Mouse (Mus musculus): ENCODE measurements at regions not wholly inside any gene's neighbourhood (a gene's known extent, or its start where the extent isn't known, plus 50 kb on each side); places are given as distances from the start of the nearest gene placed in this dataset.
"Not testable (repeated sequence)": the region's sequence is repeated elsewhere in the genome, so short reads cannot be mapped to it uniquely, and the experiment has no call there.

DNA sequence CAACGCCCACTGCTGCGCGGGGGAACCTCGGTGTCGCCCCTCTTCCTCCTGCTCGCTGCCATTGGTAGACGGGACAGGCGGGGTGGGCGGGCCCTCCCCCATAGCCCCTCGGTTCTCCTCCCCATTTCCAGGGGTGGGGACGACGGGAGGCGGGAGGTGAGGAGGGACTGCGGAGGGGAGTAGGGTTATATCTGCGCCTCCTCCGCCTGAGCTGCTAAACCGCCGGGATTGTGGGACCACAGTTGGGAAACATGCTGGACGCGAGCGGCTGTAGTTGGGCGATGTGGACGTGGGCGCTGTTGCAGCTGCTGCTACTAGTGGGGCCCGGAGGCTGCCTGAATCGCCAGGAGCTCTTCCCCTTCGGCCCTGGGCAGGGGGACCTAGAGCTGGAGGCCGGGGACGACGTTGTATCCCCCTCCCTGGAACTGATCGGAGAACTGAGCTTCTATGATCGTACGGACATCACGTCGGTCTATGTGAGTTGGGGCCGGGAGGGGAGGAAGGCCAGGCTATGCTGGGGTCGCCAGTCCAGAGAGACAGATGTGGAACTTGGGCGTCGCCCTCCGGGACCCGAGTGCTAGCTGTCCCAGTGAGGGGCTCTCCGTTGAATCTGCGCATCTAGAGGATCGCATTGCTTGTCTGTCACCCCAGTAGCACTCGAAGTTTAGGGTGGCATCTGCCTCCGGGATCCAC is 97.6 kb downstream of the Prl2c3 start:
- not testable (repeated sequence) for TF ChIP-seq CTCF, EP300 (IDR thresholded peaks at IDR 0.05; ENCODE audit: low read depth)
